Mouse (Mus musculus) liver, embryonic 16.5 days (tissue): ENCODE measurements around the gene Slc38a2. TPM values are rescaled to one million over a fixed set of nuclear protein-coding genes. Genes with fewer than 3 reads are reported as not detected.

Experiments used
- ATAC-seq: fragments of 200-750 bp; cut with Nextera tagmentation; 2 replicates; pipeline ENCODE4 v1.8.0; 2017; ENCODE audit warnings: low read depth, mild to moderate bottlenecking, moderate number of reproducible peaks, moderate library complexity
- H3K27ac ChIP-seq: fragments of 300-500 bp; sonication (generic); 2 replicates; pipeline ENCODE4 v1.5.1; 2014; ENCODE audit warnings: mild to moderate bottlenecking, low read length
- H3K27me3 ChIP-seq: fragments of 300-500 bp; sonication (generic); 2 replicates; pipeline ENCODE4 v1.6.1; 2014; ENCODE audit warnings: low read depth, low read length, mixed read lengths; ENCODE audit not compliant: control insufficient read depth, insufficient read depth
- H3K36me3 ChIP-seq: fragments of 300-500 bp; sonication (generic); 2 replicates; pipeline ENCODE4 v1.6.1; 2014; ENCODE audit warnings: mild to moderate bottlenecking; ENCODE audit not compliant: control insufficient read depth, insufficient read depth
- H3K4me1 ChIP-seq: fragments of 300-500 bp; sonication (generic); 2 replicates; pipeline ENCODE4 v1.6.1; 2014; ENCODE audit warnings: low read depth, low read length, mixed read lengths; ENCODE audit not compliant: control insufficient read depth
- H3K4me2 ChIP-seq: fragments of 300-500 bp; sonication (generic); 2 replicates; pipeline ENCODE4 v1.6.1; 2014; ENCODE audit warnings: low read depth, low read length, mixed read lengths
- H3K4me3 ChIP-seq: fragments of 300-500 bp; sonication (generic); 2 replicates; pipeline ENCODE4 v1.5.1; 2014; ENCODE audit warnings: low read depth, mild to moderate bottlenecking, low read length
- H3K9ac ChIP-seq: fragments of 300-500 bp; sonication (generic); 2 replicates; pipeline ENCODE4 v1.6.1; 2014; ENCODE audit warnings: low read depth, low read length
- H3K9me3 ChIP-seq: fragments of 300-500 bp; sonication (generic); replicated peaks from 2 replicates; pipeline ENCODE4 v1.6.1; 2016; ENCODE audit warnings: low read length; ENCODE audit not compliant: control insufficient read depth
- WGBS: fragments of 180-500 bp; shearing (Covaris S2); extraction: QIAGEN DNeasy Blood & Tissue Kit; methylation state at CpG from one replicate; pipeline ENCODE4 v1.1.7; 2014; ENCODE audit not compliant: insufficient replicate concordance; 5-methylcytosine and 5-hydroxymethylcytosine counted together
- polyA plus RNA-seq: library from polyadenylated mRNA; unstranded; fragments of >200 nt; fragmentation: Nextera tagmentation; extraction: Ambion mirVana; gene quantifications from 2 replicates; pipeline ENCODE4 v1.2.1, GENCODE M21; 2015

The Slc38a2 gene
- polyA plus RNA-seq, 1 experiment from 2014 or later, result 38.8 TPM

DNA sequence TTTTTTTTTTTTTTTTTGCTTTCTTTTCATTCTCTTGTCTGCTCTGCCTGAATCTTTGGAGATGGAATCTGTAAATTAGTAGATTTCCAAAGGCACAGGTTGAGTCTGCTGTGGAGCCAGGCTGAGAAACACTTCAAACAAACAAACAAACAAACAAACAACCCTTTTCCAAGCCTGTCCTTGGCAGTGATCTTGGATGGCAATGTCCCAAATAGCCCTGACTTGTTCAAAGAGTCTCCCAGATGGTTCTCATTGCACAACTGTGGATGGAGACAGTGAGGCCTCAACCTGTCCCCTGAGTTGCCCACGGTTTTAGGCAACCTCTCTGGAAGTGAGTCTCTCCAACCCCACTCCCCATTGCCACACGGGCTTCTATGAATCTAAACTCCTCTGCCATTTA lies 60.9 kb downstream of the Slc38a2 start:
- H3K4me1 ChIP-seq, result peaks cover 19% of the 10 kb centered on the region
- 50% methylated on average over 2 of the region's 2 CpGs for whole genome bisulfite sequencing
- no peak for ATAC-seq

DNA sequence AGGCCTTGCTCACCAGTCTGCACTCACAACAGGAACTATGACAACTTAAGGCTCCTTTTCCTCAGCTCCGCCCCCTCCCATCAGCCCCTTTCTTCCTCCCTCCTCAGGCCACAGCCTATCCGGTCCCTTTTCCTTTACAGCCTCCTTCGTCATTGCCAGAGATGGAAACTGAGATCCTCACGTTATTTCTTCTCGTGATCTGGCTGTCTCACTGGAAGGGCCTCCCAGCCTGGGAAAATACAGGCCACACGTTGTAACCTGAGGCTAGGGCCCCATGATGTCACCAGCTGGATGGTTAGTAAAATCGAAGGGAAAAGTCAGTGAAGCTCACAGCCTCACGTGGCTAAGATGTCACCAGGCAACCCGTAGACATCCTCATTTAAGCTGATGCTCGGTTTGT lies 61.4 kb downstream of the Slc38a2 start:
- H3K9ac ChIP-seq, result no peak overlapping the region
- H3K4me2 ChIP-seq, result no peak overlapping the region
- peaks cover 19% of the 10 kb centered on the region for H3K4me1 ChIP-seq
- no peak overlapping the region for H3K4me3 ChIP-seq
- no peak overlapping the region for H3K27ac ChIP-seq
- ATAC-seq, result no peak
- no peaks in the 10 kb centered on the region; the same call in 1 of the 2 replicates for H3K36me3 ChIP-seq
- no peaks in the 10 kb centered on the region for H3K9me3 ChIP-seq
- WGBS, result 33% methylated on average over 10 of the region's 10 CpGs
- no peaks in the 10 kb centered on the region for H3K27me3 ChIP-seq

More for the DNA sequence above, 60.9 kb downstream of the Slc38a2 start:
- Histone ChIP-seq H3K9ac (no peak overlapping the region), H3K9me3 (no peaks in the 10 kb centered on the region), H3K4me3 (no peak overlapping the region), H3K27ac (no peak overlapping the region), H3K27me3 (no peaks in the 10 kb centered on the region), H3K4me2 (no peak overlapping the region), H3K36me3 (no peaks in the 10 kb centered on the region; the same call in 1 of the 2 replicates)

Other genes with a start within 250 kb of the Slc38a2 start
- 33.3 and 37.1 TPM in 2 replicates for gene Scaf11, start 238.9 kb downstream of the Slc38a2 start, polyA plus RNA-seq
- gene Slc38a1, start 56.8 kb downstream of the Slc38a2 start, polyA plus RNA-seq, result 12.3 and 13.4 TPM in 2 replicates